Mouse (Mus musculus) naive thymus-derived CD4-positive, alpha-beta T cell, adult 2 months (primary cell): ENCODE data around the gene C1qb.

ENCODE experiments used
- DNase-seq: peaks from one replicate; pipeline ENCODE4 v3.0.0-alpha.2; 2011; ENCODE audit warnings: low read depth

The C1qb gene

GRCm38 (mm10) chr4:136842802-136843201 lies 43.2 kb downstream of the C1qb start:
- no peak for DNase-seq

DNA sequence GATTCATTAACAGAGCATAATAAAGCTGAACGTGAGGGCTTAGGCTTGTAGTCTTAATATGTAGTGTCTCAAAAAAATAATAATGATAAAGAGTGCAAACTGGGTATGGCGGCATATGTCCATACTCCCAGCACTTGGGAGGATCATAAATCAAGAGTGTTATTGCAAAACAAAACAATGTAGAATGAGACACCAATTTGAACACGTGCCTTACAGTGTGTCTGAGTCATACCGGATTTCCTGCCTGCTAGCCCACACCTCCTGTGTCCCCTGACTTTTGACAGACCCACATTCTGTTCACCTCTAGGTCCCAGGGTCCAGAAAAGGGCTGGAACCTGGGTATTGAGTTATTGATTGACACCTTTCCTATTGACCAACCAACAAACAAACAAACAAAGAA lies 44.0 kb downstream of the C1qb start:
- peak; percentile 23 for DNase-seq

DNA sequence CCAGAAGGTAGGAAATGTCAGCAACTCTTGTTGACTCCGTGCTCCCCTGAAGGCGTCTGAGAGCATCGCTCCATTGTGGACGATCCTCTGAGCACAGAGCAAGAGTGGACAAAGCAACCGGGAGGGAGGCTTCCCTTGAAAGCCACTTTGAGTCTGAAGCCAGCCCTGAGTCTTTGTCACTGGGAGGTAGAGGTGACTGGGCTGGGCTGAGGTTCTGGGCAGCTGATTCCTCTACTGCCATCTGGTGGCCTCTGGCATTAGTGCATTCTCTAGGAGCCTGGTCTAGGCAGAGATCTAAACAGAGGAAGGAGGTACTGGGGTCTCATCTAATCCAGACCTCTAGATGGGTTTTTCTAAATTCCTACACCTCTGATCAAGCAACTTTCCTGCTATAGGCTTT lies 44.9 kb downstream of the C1qb start:
- DNase-seq = peak; percentile 88

GRCm38 (mm10) chr4:136838462-136838861 lies 47.5 kb downstream of the C1qb start:
- no peak for DNase-seq

DNA sequence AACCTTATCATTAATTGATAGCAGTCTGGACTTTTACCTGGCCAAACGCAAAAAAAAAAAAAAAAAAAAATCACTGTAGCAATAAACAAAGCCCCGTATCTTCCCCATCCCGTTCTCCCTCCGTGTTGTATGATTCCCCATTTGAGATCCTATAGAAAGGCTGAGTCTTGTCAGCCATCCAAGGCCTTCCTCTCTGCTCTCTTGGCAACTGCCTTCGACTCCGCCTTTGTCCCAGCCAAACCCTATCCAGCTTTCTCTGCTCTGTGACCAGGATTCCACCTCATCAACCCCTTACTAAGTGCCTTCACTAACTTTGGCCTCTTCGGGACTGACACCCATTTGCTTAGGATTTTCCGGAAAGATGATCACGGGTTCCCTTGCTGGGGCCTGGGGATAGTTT lies 48.0 kb downstream of the C1qb start:
- no peak for DNase-seq

- peak; percentile 11 for DNase-seq
Observed at GRCm38 (mm10) chr4:136836387-136836931, 49.5 kb downstream of the C1qb start.

- peak; percentile 85 for DNase-seq
Observed at GRCm38 (mm10) chr4:136835621-136836386, 50.2 kb downstream of the C1qb start, which contains the start of gene Ephb2. Gene Ephb2 (minus strand): TSS chr4:136835988.

GRCm38 (mm10) chr4:136834815-136835620 lies 51.0 kb downstream of the C1qb start:
- DNase-seq = peak; percentile 36

- DNase-seq = peak; percentile 33
Observed at GRCm38 (mm10) chr4:136834439-136834814, 51.6 kb downstream of the C1qb start.

GRCm38 (mm10) chr4:136833619-136834351 lies 52.2 kb downstream of the C1qb start:
- no peak for DNase-seq

- DNase-seq = no peak
Observed at GRCm38 (mm10) chr4:136832559-136833232, 53.3 kb downstream of the C1qb start.

DNA sequence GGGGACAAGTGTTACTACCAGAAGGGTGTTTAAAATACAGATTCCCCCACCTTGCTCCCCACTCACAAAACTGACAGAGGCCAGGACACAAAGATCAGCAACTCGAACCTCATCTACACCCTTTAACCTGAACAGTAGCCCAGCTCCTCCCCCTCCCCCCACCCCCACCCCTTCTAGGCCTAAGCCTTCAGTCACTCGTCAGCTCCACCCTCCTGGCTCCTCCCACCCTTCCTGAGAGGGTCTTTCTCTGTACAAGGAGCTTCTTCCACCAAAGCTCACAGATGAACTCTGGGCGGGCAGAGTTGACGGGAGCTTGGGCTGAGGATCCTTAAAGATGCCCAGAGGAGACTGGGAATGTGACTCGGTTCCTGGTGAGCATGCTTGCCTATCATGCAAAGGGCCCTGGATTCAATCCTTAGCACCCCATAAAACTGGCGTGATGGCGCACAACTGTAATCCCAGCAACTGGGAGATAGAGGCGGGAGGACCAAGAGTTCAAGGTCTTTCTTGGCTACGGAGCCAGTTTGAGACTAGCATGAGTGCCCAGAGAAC lies 55.6 kb downstream of the C1qb start:
- DNase-seq = no peak
